Mouse (Mus musculus): ENCODE measurements at regions not wholly inside any gene's neighbourhood (a gene's known extent, or its start where the extent isn't known, plus 50 kb on each side); places are given as distances from the start of the nearest gene placed in this dataset.

GRCm38 (mm10) chrX:14091661-14092060, 119.3 kb upstream of the H2al1n start:
- no peak overlapping the region for H3K4me3 ChIP-seq (replicated peaks in 1 of 3; ENCODE audit: low read depth in 2 of 3, low read length in 2 of 3, poor library complexity in 1 of 3)
- in situ Hi-C loops (cut with MboI; ENCODE audit: low pct_ligation_motif_present, low pct_unique_long_range_greater_than_20kb, low sequenced_read_pairs) (no loop called here), dilution Hi-C loops (cut with MboI; ENCODE audit: extremely low pct_ligation_motif_present, extremely low pct_unique_long_range_greater_than_20kb, low sequenced_read_pairs) (no loop called here)
- TF ChIP-seq JUND (conservative IDR thresholded peaks at IDR 0.05; ENCODE audit: low read depth, low read length) (no peak), MYC (IDR thresholded peaks at IDR 0.05; ENCODE audit: low read depth, low read length) (no peak), USF1 (IDR thresholded peaks at IDR 0.05; ENCODE audit: low read depth, low read length) (no peak), ZKSCAN1 (IDR thresholded peaks at IDR 0.05; ENCODE audit: borderline replicate concordance, low read depth, low read length) (no peak), ELF1 (IDR thresholded peaks at IDR 0.05; ENCODE audit: low read depth, low read length) (no peak), CHD1 (IDR thresholded peaks at IDR 0.05; ENCODE audit: low read depth, low read length) (no peak), BHLHE40 (IDR thresholded peaks at IDR 0.05; ENCODE audit: low read depth, low read length) (no peak), SMC3 (IDR thresholded peaks at IDR 0.05; ENCODE audit: low read depth, low read length) (no peak), KAT2A (IDR thresholded peaks at IDR 0.05; ENCODE audit: insufficient replicate concordance, low read length) (no peak), IRF4 (IDR thresholded peaks at IDR 0.05; ENCODE audit: low read depth, low read length) (no peak), PAX5 (IDR thresholded peaks at IDR 0.05; ENCODE audit: low read length) (no peak)
- peak; percentile 17 for DNase-seq (ENCODE audit: extremely low read depth)
- H3K4me2 ChIP-seq (ENCODE audit: insufficient read depth, low read depth, poor library complexity, severe bottlenecking): no peak overlapping the region
- no peaks in the 10 kb centered on the region for H3K36me3 ChIP-seq (replicated peaks in 1 of 2; ENCODE audit: control insufficient read depth in 1 of 2, insufficient read depth in 1 of 2, low read length in 1 of 2)
- no peaks in the 10 kb centered on the region for H3K27me3 ChIP-seq (replicated peaks)
- H3K4me1 ChIP-seq (ENCODE audit: control insufficient read depth in 1 of 2, insufficient read depth in 2 of 2): no peaks in the 10 kb centered on the region
- no peaks in the 10 kb centered on the region for H3K79me2 ChIP-seq (replicated peaks; ENCODE audit: control insufficient read depth, extremely low read depth, insufficient read depth, poor library complexity, severe bottlenecking)
- H3K9ac ChIP-seq (ENCODE audit: insufficient read depth, low read depth): no peak overlapping the region
- H3K9me3 ChIP-seq (replicated peaks; ENCODE audit: low read length): no peaks in the 10 kb centered on the region
- no peak overlapping the region for H3K27ac ChIP-seq (ENCODE audit: insufficient read depth, low read depth)

- Histone ChIP-seq H3K4me3 (replicated peaks in 1 of 3; ENCODE audit: low read depth in 2 of 3, low read length in 2 of 3, poor library complexity in 1 of 3) (no peak overlapping the region), H3K9ac (ENCODE audit: insufficient read depth, low read depth) (no peak overlapping the region), H3K79me2 (replicated peaks; ENCODE audit: control insufficient read depth, extremely low read depth, insufficient read depth, poor library complexity, severe bottlenecking) (no peaks in the 10 kb centered on the region), H3K9me3 (replicated peaks; ENCODE audit: low read length) (no peaks in the 10 kb centered on the region), H3K27ac (ENCODE audit: insufficient read depth, low read depth) (no peak overlapping the region), H3K4me2 (ENCODE audit: insufficient read depth, low read depth, poor library complexity, severe bottlenecking) (no peak overlapping the region), H3K36me3 (replicated peaks in 1 of 2; ENCODE audit: control insufficient read depth in 1 of 2, insufficient read depth in 1 of 2, low read length in 1 of 2) (no peaks in the 10 kb centered on the region), H3K27me3 (replicated peaks) (no peaks in the 10 kb centered on the region), H3K4me1 (ENCODE audit: control insufficient read depth in 1 of 2, insufficient read depth in 2 of 2) (no peaks in the 10 kb centered on the region)
- in situ Hi-C loops (cut with MboI; ENCODE audit: low pct_ligation_motif_present, low pct_unique_long_range_greater_than_20kb, low sequenced_read_pairs) (no loop called here), dilution Hi-C loops (cut with MboI; ENCODE audit: extremely low pct_ligation_motif_present, extremely low pct_unique_long_range_greater_than_20kb, low sequenced_read_pairs) (no loop called here)
- DNase-seq (ENCODE audit: extremely low read depth): no peak
- TF ChIP-seq UBTF (IDR thresholded peaks at IDR 0.05; ENCODE audit: low read depth, low read length): no peak
- no peak for TF ChIP-seq TCF12 (IDR thresholded peaks at IDR 0.05; ENCODE audit: low read depth, low read length)
- TF ChIP-seq BHLHE40 (IDR thresholded peaks at IDR 0.05; ENCODE audit: low read depth, low read length): no peak
- no peak for TF ChIP-seq POLR2AphosphoS2 (IDR thresholded peaks at IDR 0.05; ENCODE audit: low read depth, low read length)
- TF ChIP-seq POLR2A (IDR thresholded peaks at IDR 0.05; ENCODE audit: low read depth, low read length): no peak
- no peak for TF ChIP-seq MAZ (IDR thresholded peaks at IDR 0.05; ENCODE audit: low read depth, low read length)
These were observed 77.4 kb upstream of the H2al1n start for GRCm38 (mm10) chrX:14133571-14133970.

All from CH12.LX (cell line).